Mouse (Mus musculus) naive thymus-derived CD4-positive, alpha-beta T cell, adult 5 months (primary cell): ENCODE data around the gene Itgb3. TPM values are rescaled to one million over a fixed set of nuclear protein-coding genes. Genes with fewer than 3 reads are reported as not detected.

Experiments used
- polyA plus RNA-seq: library from polyadenylated mRNA; unstranded; fragments of 100-300 nt; shearing (Covaris generic); gene quantifications from one replicate; pipeline ENCODE4 v1.2.1, GENCODE M21; 2017

Gene Itgb3
- polyA plus RNA-seq, result 58.3 TPM

DNA sequence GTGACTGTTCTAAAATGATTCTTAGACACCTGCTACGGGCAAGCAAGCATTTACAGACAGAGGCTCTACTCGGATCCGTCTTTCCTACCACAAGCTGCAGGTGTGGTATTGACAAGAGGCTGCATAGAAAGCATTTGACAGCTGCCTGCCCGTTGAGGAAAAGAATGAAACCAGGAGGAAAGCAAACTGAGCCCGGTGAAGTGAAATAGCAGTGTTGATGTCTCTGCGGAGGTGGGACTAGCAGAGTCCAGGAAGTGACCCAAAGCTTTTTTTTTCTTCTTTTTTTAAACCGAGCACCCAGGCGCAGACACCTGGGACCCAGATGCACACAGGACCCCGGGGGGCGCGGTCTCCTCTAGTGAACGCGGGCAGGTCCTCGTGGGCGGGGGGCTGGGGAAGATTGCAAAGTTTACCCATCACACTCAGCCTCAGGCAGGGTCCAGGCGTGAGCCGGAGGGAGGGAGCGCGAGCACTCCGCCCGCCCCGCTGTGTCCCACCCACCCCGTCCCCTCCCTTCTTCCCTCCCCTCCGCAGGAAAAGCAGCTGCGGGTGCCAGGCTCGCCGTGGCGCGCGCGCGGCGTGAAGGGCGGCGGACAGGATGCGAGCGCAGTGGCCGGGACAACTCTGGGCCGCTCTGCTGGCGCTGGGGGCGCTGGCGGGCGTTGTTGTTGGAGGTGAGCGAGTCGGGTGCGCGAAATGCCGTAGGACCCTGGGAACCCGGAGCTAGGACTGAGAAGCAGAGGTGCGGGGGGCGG is at the start of gene Itgb3:
TSS of gene Itgb3 (plus strand) at position 510 of the 755 bp plus-strand sequence.

DNA sequence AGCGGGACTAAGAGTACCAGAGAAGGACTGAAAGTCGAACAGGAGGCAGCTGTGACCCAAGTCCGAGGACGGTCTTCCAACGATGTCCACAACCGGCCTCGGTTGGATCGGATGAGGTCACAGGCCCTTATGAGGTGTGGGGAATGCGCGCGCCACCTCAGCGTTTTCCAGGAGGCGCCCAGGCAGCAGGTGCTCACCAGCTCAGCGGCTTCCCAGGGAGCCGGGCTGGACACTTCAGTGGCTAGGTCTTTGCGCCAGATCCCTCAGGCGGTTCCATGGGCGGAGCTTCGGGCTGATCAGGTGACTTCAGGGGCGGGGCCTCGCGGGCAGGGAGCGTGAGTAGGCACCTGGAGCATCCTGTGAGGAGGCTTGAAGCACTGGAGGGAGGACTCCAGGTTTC is 77.7 kb downstream of the Itgb3 start, which contains the start of gene Gm11639:
TSS of gene Gm11639 (plus strand) at position 160 of the 400 bp plus-strand sequence.

Other genes with a start within 250 kb of the Itgb3 start
- 118 TPM for gene Kansl1, start 139.1 kb upstream of the Itgb3 start, polyA plus RNA-seq
- 47.5 TPM for gene Cdc27, start 57.4 kb upstream of the Itgb3 start, polyA plus RNA-seq
- gene Myl4, start 57.3 kb upstream of the Itgb3 start, polyA plus RNA-seq, result 3.2 TPM
- gene Gm11639, start 77.7 kb downstream of the Itgb3 start, polyA plus RNA-seq, result 0.21 TPM